Mouse (Mus musculus) left cerebral cortex, adult 8-10 months (tissue): ENCODE measurements at regions not wholly inside any gene's neighbourhood (a gene's known extent, or its start where the extent isn't known, plus 50 kb on each side); places are given as distances from the start of the nearest gene placed in this dataset.
"Not testable (repeated sequence)": the region's sequence is repeated elsewhere in the genome, so short reads cannot be mapped to it uniquely, and the experiment has no call there.

Source experiments
- DNase-seq, 2 experiments: peaks; one replicate each; pipeline ENCODE4 v3.0.0; 2022; ENCODE audit warnings: low spot score in 2 of 2

GRCm38 (mm10) chr4:27529565-27529964 is 1182.9 kb upstream of the Manea start:
- DNase-seq = no peak

GRCm38 (mm10) chr4:27520295-27520694 is 1173.6 kb upstream of the Manea start:
- no peak for DNase-seq

- DNase-seq = no peak
These were observed 1158.4 kb upstream of the Manea start for GRCm38 (mm10) chr4:27504829-27505804.

- DNase-seq = no peak
These were observed 1151.2 kb upstream of the Manea start for GRCm38 (mm10) chr4:27497926-27498325.

- no peak for DNase-seq
These were observed 1150.6 kb upstream of the Manea start for GRCm38 (mm10) chr4:27497274-27497673.

- DNase-seq = no peak
These were observed 1144.6 kb upstream of the Manea start for GRCm38 (mm10) chr4:27491312-27491711.

- no peak for DNase-seq
These were observed 1103.2 kb upstream of the Manea start for GRCm38 (mm10) chr4:27449901-27450300.

GRCm38 (mm10) chr4:27446310-27446709 is 1099.6 kb upstream of the Manea start:
- DNase-seq = no peak

GRCm38 (mm10) chr4:27429210-27429789 is 1082.6 kb upstream of the Manea start:
- DNase-seq = no peak

GRCm38 (mm10) chr4:27425902-27426301 is 1079.2 kb upstream of the Manea start:
- DNase-seq = peak in 1 of 2 experiments; percentile 5

- DNase-seq = no peak
These were observed 1077.2 kb upstream of the Manea start for GRCm38 (mm10) chr4:27423846-27424245.

- no peak for DNase-seq
These were observed 1071.8 kb upstream of the Manea start for GRCm38 (mm10) chr4:27418517-27418916.

- DNase-seq = not testable (repeated sequence)
These were observed 1038.2 kb upstream of the Manea start for GRCm38 (mm10) chr4:27384941-27385340.

GRCm38 (mm10) chr4:27346892-27347291 is 1000.2 kb upstream of the Manea start:
- no peak for DNase-seq

GRCm38 (mm10) chr4:27333279-27333678 is 986.6 kb upstream of the Manea start:
- DNase-seq = no peak
